Mouse (Mus musculus) thymus, adult 2 months (tissue): Measurements from ENCODE around the gene Wdr90. TPM values are rescaled to one million over a fixed set of nuclear protein-coding genes. Genes with fewer than 3 reads are reported as not detected.

Source experiments
- DNase-seq: peaks from one replicate; pipeline ENCODE4 v3.0.0; 2021
- H3K27ac ChIP-seq: fragments of 200-500 bp; 2 replicates; pipeline ENCODE4 v1.5.1; 2012; ENCODE audit warnings: low read length, control low read depth; ENCODE audit not compliant: control insufficient read depth, insufficient read depth
- H3K27me3 ChIP-seq: fragments of 200-500 bp; 2 replicates; pipeline ENCODE4 v1.6.1; 2012; ENCODE audit warnings: mild to moderate bottlenecking, low read length, moderate library complexity, mixed read lengths; ENCODE audit not compliant: control insufficient read depth, insufficient read depth
- H3K36me3 ChIP-seq: fragments of 200-500 bp; 2 replicates; pipeline ENCODE4 v1.6.1; 2012; ENCODE audit warnings: mild to moderate bottlenecking, low read length, moderate library complexity; ENCODE audit not compliant: control insufficient read depth, insufficient read depth
- H3K4me1 ChIP-seq: fragments of 200-500 bp; replicated peaks from 2 replicates; pipeline ENCODE4 v1.6.1; 2012; ENCODE audit warnings: low read length; ENCODE audit not compliant: control insufficient read depth, insufficient read depth
- H3K4me3 ChIP-seq: fragments of 200-500 bp; 2 replicates; pipeline ENCODE4 v1.5.1; 2012; ENCODE audit warnings: mild to moderate bottlenecking, low read length, control low read depth, moderate library complexity; ENCODE audit not compliant: control insufficient read depth, insufficient read depth
- CTCF ChIP-seq: fragments of 200-500 bp; IDR thresholded peaks from 2 replicates; pipeline ENCODE4 v1.5.1; 2012; ENCODE audit warnings: mild to moderate bottlenecking, control low read depth, low read length, moderate library complexity, borderline replicate concordance; ENCODE audit not compliant: control insufficient read depth, poor library complexity, insufficient read depth; ENCODE audit errors: extremely low read depth
- POLR2A ChIP-seq: fragments of 200-500 bp; IDR thresholded peaks from 2 replicates; pipeline ENCODE4 v1.6.1; 2012; ENCODE audit warnings: mild to moderate bottlenecking, low read length, control low read depth, moderate library complexity; ENCODE audit not compliant: control insufficient read depth, poor library complexity, insufficient read depth; ENCODE audit errors: extremely low read depth
- WGBS: fragments of 180-500 bp; shearing (Covaris S2); methylation state at CpG from one replicate; pipeline ENCODE4 v1.1.7; 2018; 5-methylcytosine and 5-hydroxymethylcytosine counted together
- polyA plus RNA-seq: library from polyadenylated mRNA; depleted of rRNA; stranded (reverse); fragments of >200 nt; gene quantifications from 2 replicates; pipeline ENCODE4 v1.2.3, GENCODE M21; 2012

Wdr90 gene
- polyA plus RNA-seq, 1 experiment, result 107 TPM

- TF ChIP-seq POLR2A (no peak), CTCF (no peak)
- DNase-seq, result no peak
- WGBS, result 96% methylated on average over 19 of the region's 19 CpGs
- no peaks in the 10 kb centered on the region; the same call in 1 of the 2 replicates for H3K36me3 ChIP-seq
- H3K4me1 ChIP-seq, result peaks cover 17% of the 10 kb centered on the region
- no peak overlapping the region for H3K4me3 ChIP-seq
- H3K27ac ChIP-seq, result no peak overlapping the region
- no peaks in the 10 kb centered on the region for H3K27me3 ChIP-seq
Observed at GRCm38 (mm10) chr17:25878611-25879180, 17.4 kb upstream of the Wdr90 start.

GRCm38 (mm10) chr17:25877741-25878610, 16.7 kb upstream of the Wdr90 start:
- DNase-seq, result no peak
- Histone ChIP-seq H3K4me1 (peaks cover 17% of the 10 kb centered on the region), H3K27ac (no peak overlapping the region), H3K4me3 (no peak overlapping the region), H3K27me3 (no peaks in the 10 kb centered on the region), H3K36me3 (no peaks in the 10 kb centered on the region)
- 97% methylated on average over 32 of the region's 32 CpGs for WGBS
- no peak for TF ChIP-seq POLR2A
- TF ChIP-seq CTCF, result no peak

- H3K27ac ChIP-seq, result no peak overlapping the region
- H3K36me3 ChIP-seq, result no peaks in the 10 kb centered on the region
- TF ChIP-seq CTCF (no peak), POLR2A (no peak)
- no peak overlapping the region for H3K4me3 ChIP-seq
- DNase-seq, result no peak
- H3K27me3 ChIP-seq, result no peaks in the 10 kb centered on the region
- H3K4me1 ChIP-seq, result peaks cover 17% of the 10 kb centered on the region
- 94% methylated on average over 3 of the region's 3 CpGs for WGBS
Observed at GRCm38 (mm10) chr17:25877025-25877424, 15.7 kb upstream of the Wdr90 start.

- DNase-seq, result no peak
- H3K36me3 ChIP-seq, result no peaks in the 10 kb centered on the region
Observed at GRCm38 (mm10) chr17:25876347-25876915, 15.1 kb upstream of the Wdr90 start.

DNA sequence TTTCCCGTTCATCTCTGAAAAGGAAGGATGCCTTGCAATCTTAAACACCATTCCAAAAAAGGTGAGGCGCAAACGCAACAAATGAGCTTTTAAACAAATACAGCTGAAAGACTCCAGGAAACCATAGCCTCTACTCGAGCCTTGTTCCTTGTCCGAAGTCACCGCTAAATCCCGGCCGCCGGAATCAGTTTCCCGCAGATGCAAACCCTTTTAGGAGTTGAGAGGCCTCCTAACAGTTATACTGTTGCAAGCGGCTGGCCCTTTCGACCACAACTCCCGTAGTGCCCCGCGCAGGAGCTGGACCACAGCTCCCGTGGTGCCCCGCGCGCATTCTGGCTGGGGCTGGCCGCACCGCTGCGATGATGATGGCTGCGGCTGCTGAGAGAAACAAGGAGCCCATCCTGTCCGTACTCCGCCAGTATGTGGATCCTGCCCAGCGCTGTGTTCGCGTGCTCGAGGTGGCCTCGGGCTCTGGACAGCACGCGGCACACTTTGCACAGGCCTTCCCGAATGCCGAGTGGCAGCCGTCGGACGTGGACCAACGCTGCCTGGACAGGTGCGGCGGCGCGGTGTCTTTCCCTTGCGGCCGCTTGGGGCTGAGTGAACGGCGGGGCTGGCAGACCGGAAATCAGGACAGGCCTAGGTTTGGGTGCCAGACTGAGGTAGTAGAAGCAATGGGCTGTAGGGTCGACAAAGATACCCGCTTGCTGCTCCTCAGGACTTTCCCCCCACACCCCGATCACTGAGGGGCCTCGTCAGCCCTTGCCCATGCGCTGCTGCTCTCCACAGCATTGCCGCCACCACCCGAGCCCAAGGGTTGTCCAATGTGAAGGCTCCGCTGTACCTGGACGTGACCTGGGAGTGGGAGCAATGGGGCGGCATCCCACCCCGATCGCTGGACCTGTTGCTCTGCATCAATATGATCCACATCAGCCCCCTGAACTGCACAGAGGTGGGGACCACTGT, 14.2 kb upstream of the Wdr90 start:
- Histone ChIP-seq H3K4me3 (peak overlapping the region; percentile 88), H3K36me3 (no peaks in the 10 kb centered on the region), H3K4me1 (peaks cover 17% of the 10 kb centered on the region), H3K27me3 (no peaks in the 10 kb centered on the region), H3K27ac (peak overlapping the region; percentile 64)
- peak; percentile 85 for DNase-seq
- TF ChIP-seq CTCF (0 out of 2 replicates have a peak, but pooled peaks have one; percentile 47), POLR2A (peak; percentile 50)
- 1% methylated on average over 59 of the region's 59 CpGs for WGBS

More at GRCm38 (mm10) chr17:25876347-25876915, 15.1 kb upstream of the Wdr90 start:
- no peak overlapping the region for H3K4me3 ChIP-seq
- no peaks in the 10 kb centered on the region for H3K27me3 ChIP-seq
- peaks cover 17% of the 10 kb centered on the region for H3K4me1 ChIP-seq
- WGBS, result 87% methylated on average over 10 of the region's 10 CpGs
- TF ChIP-seq CTCF, result no peak
- no peak for TF ChIP-seq POLR2A
- no peak overlapping the region for H3K27ac ChIP-seq

DNA sequence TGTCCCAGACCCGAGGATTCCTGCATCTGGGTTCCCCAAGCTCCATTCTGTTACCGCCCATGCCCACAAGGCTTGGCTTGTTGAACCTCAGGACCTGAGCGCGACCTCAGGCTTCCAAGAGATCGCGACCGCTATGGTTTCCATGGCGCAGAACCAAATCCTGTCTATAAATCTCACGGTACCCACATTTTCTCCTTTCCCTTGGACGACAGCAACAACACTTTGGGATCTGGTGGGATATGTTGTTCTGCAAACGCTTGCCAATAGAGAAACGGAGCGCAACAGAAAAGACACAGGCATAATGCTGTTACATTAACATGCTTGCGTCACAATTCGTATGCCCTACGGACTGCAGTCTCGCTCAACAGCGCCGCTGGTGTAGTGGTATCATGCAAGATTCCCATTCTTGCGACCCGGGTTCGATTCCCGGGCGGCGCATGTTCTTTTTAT, 13.4 kb upstream of the Wdr90 start, which contains the start of gene Mettl26:
TSS of gene Mettl26 (plus strand) at position 354 of the 450 bp plus-strand sequence.
- DNase-seq, result peak; percentile 93
- WGBS, result under 1% methylated on average over 25 of the region's 25 CpGs
- Histone ChIP-seq H3K36me3 (no peaks in the 10 kb centered on the region), H3K27ac (peak within 1 kb of the TSS; percentile 64), H3K27me3 (no peaks in the 10 kb centered on the region), H3K4me3 (peak within 1 kb of the TSS; percentile 88), H3K4me1 (peaks cover 17% of the 10 kb centered on the region)
- no peak for TF ChIP-seq POLR2A
- TF ChIP-seq CTCF, result no peak
